Mouse (Mus musculus): ENCODE data around the gene Atl3. TPM values are rescaled to one million over a fixed set of nuclear protein-coding genes. Genes with fewer than 3 reads are reported as not detected.

Gene Atl3
- polyA plus RNA-seq, 2 experiments = 7.3 to 7.5 TPM

GRCm38 (mm10) chr19:7562601-7563129 is 68.8 kb downstream of the Atl3 start:
- ATAC-seq (ENCODE audit: insufficient read depth) (no peak), DNase-seq (ENCODE audit: low read depth in 3 of 3, low spot score in 3 of 3) (no peak)
- peaks cover 0 to 9% of the 10 kb centered on the region in 2 experiments; a peak in 2 of 4 replicates for H3K4me1 ChIP-seq (replicated peaks; ENCODE audit: control insufficient read depth in 2 of 2, insufficient read depth in 2 of 2, low read length in 1 of 2)
- TF ChIP-seq EP300 (IDR thresholded peaks at IDR 0.05; ENCODE audit: low read depth) (no peak), CTCF (IDR thresholded peaks at IDR 0.05; ENCODE audit: low read depth) (no peak)
- no peak overlapping the region for H3K27ac ChIP-seq
- no peak overlapping the region; the same call in 1 of the 2 replicates for H3K9ac ChIP-seq (replicated peaks)
- no peaks in the 10 kb centered on the region for H3K9me3 ChIP-seq (ENCODE audit: control insufficient read depth, low read length)
- WGBS (ENCODE audit: insufficient replicate concordance) = 79% methylated on average over 10 of the region's 10 CpGs
- no peaks in the 10 kb centered on the region for H3K27me3 ChIP-seq (ENCODE audit: control insufficient read depth, insufficient read depth, low read length)
- no peak overlapping the region for H3K4me2 ChIP-seq (ENCODE audit: low read depth)
- H3K36me3 ChIP-seq (replicated peaks; ENCODE audit: control insufficient read depth, insufficient read depth, low read depth) = no peaks in the 10 kb centered on the region
- H3K4me3 ChIP-seq (ENCODE audit: insufficient read depth in 1 of 2, low read depth in 2 of 2, low read length in 2 of 2) = no peak overlapping the region

GRCm38 (mm10) chr19:7563676-7564075 is 69.8 kb downstream of the Atl3 start:
- H3K9ac ChIP-seq (replicated peaks) = no peak overlapping the region
- peaks cover 0 to under 1% of the 10 kb centered on the region in 2 experiments; a peak in 1 of 4 replicates for H3K4me1 ChIP-seq (replicated peaks; ENCODE audit: control insufficient read depth in 2 of 2, insufficient read depth in 2 of 2, low read length in 1 of 2)
- no peaks in the 10 kb centered on the region for H3K27me3 ChIP-seq (ENCODE audit: control insufficient read depth, insufficient read depth, low read length)
- H3K36me3 ChIP-seq (replicated peaks; ENCODE audit: control insufficient read depth, insufficient read depth, low read depth) = no peaks in the 10 kb centered on the region
- DNase-seq (ENCODE audit: low read depth in 3 of 3, low spot score in 3 of 3) (no peak), ATAC-seq (ENCODE audit: insufficient read depth) (no peak)
- H3K4me2 ChIP-seq (ENCODE audit: low read depth) = no peak overlapping the region
- H3K27ac ChIP-seq = no peak overlapping the region
- no peaks in the 10 kb centered on the region for H3K9me3 ChIP-seq (ENCODE audit: control insufficient read depth, low read length)
- no peak overlapping the region for H3K4me3 ChIP-seq (ENCODE audit: insufficient read depth in 1 of 2, low read depth in 2 of 2, low read length in 2 of 2)
- WGBS (ENCODE audit: insufficient replicate concordance) = 58% methylated on average over 2 of the region's 2 CpGs
- TF ChIP-seq EP300 (IDR thresholded peaks at IDR 0.05; ENCODE audit: low read depth) (no peak), CTCF (IDR thresholded peaks at IDR 0.05; ENCODE audit: low read depth) (no peak)

GRCm38 (mm10) chr19:7564457-7564856 is 70.6 kb downstream of the Atl3 start:
- TF ChIP-seq EP300 (IDR thresholded peaks at IDR 0.05; ENCODE audit: low read depth) (no peak), CTCF (IDR thresholded peaks at IDR 0.05; ENCODE audit: low read depth) (no peak)
- no peaks in the 10 kb centered on the region for H3K9me3 ChIP-seq (ENCODE audit: control insufficient read depth, low read length)
- no peaks in the 10 kb centered on the region for H3K27me3 ChIP-seq (ENCODE audit: control insufficient read depth, insufficient read depth, low read length)
- H3K9ac ChIP-seq (replicated peaks) = no peak overlapping the region
- ATAC-seq (ENCODE audit: insufficient read depth) (no peak), DNase-seq (ENCODE audit: low read depth in 3 of 3, low spot score in 3 of 3) (no peak)
- WGBS (ENCODE audit: insufficient replicate concordance) = 75% methylated on average over 1 of the region's 1 CpGs
- no peak overlapping the region for H3K4me2 ChIP-seq (ENCODE audit: low read depth)
- H3K36me3 ChIP-seq (replicated peaks; ENCODE audit: control insufficient read depth, insufficient read depth, low read depth) = no peaks in the 10 kb centered on the region
- H3K4me1 ChIP-seq (replicated peaks; ENCODE audit: control insufficient read depth in 2 of 2, insufficient read depth in 2 of 2, low read length in 1 of 2) = no peaks in the 10 kb centered on the region
- H3K27ac ChIP-seq = no peak overlapping the region
- H3K4me3 ChIP-seq (ENCODE audit: insufficient read depth in 1 of 2, low read depth in 2 of 2, low read length in 2 of 2) = no peak overlapping the region

- no peaks in the 10 kb centered on the region for H3K27me3 ChIP-seq (ENCODE audit: control insufficient read depth, insufficient read depth, low read length)
- no peak overlapping the region for H3K9ac ChIP-seq (replicated peaks)
- H3K4me3 ChIP-seq (ENCODE audit: insufficient read depth in 1 of 2, low read depth in 2 of 2, low read length in 2 of 2) = no peak overlapping the region
- WGBS (ENCODE audit: insufficient replicate concordance) = 74% methylated on average over 3 of the region's 3 CpGs
- H3K4me2 ChIP-seq (ENCODE audit: low read depth) = no peak overlapping the region
- DNase-seq (ENCODE audit: low read depth in 3 of 3, low spot score in 3 of 3) = no peak
- no peak for ATAC-seq (ENCODE audit: insufficient read depth)
- TF ChIP-seq CTCF (IDR thresholded peaks at IDR 0.05; ENCODE audit: low read depth) = no peak
- H3K27ac ChIP-seq = no peak overlapping the region
- no peaks in the 10 kb centered on the region for H3K36me3 ChIP-seq (replicated peaks; ENCODE audit: control insufficient read depth, insufficient read depth, low read depth)
- no peaks in the 10 kb centered on the region for H3K4me1 ChIP-seq (replicated peaks; ENCODE audit: control insufficient read depth in 2 of 2, insufficient read depth in 2 of 2, low read length in 1 of 2)
- no peaks in the 10 kb centered on the region for H3K9me3 ChIP-seq (ENCODE audit: control insufficient read depth, low read length)
Observed at GRCm38 (mm10) chr19:7566826-7567225, 73.0 kb downstream of the Atl3 start.

- 24% methylated on average over 3 of the region's 3 CpGs for WGBS (ENCODE audit: insufficient replicate concordance)
- ATAC-seq (ENCODE audit: insufficient read depth) = no peak
- TF ChIP-seq CTCF (IDR thresholded peaks at IDR 0.05; ENCODE audit: low read depth) (no peak), EP300 (IDR thresholded peaks at IDR 0.05; ENCODE audit: low read depth) (no peak)
Observed at GRCm38 (mm10) chr19:7568364-7568763, 74.5 kb downstream of the Atl3 start.

More at GRCm38 (mm10) chr19:7568364-7568763, 74.5 kb downstream of the Atl3 start:
- Histone ChIP-seq H3K27ac (no peak overlapping the region), H3K4me2 (ENCODE audit: low read depth) (no peak overlapping the region), H3K36me3 (replicated peaks; ENCODE audit: control insufficient read depth, insufficient read depth, low read depth) (no peaks in the 10 kb centered on the region), H3K4me1 (replicated peaks; ENCODE audit: control insufficient read depth in 2 of 2, insufficient read depth in 2 of 2, low read length in 1 of 2) (no peaks in the 10 kb centered on the region), H3K9me3 (ENCODE audit: control insufficient read depth, low read length) (no peaks in the 10 kb centered on the region), H3K27me3 (ENCODE audit: control insufficient read depth, insufficient read depth, low read length) (no peaks in the 10 kb centered on the region), H3K9ac (replicated peaks) (no peak overlapping the region), H3K4me3 (ENCODE audit: insufficient read depth in 1 of 2, low read depth in 2 of 2, low read length in 2 of 2) (no peak overlapping the region)
- no peak for DNase-seq (ENCODE audit: low read depth in 3 of 3, low spot score in 3 of 3)
